Mouse (Mus musculus) cerebral cortex, adult 2 months (tissue): ENCODE measurements around the gene Smyd3.

Source experiments
- WGBS: fragments of 180-500 bp; shearing (Covaris S2); methylation state at CpG from one replicate; pipeline ENCODE4 v1.1.7; 2018; 5-methylcytosine and 5-hydroxymethylcytosine counted together

Smyd3 gene

GRCm38 (mm10) chr1:179118673-179119072 is 399.2 kb downstream of the Smyd3 start:
- WGBS, result 91% methylated on average over 7 of the region's 7 CpGs

- WGBS, result 91% methylated on average over 10 of the region's 10 CpGs
These were observed 400.8 kb downstream of the Smyd3 start for GRCm38 (mm10) chr1:179116729-179117663.

GRCm38 (mm10) chr1:179114833-179115495 is 402.9 kb downstream of the Smyd3 start:
- 85% methylated on average over 7 of the region's 7 CpGs for WGBS

GRCm38 (mm10) chr1:179114385-179114784 is 403.5 kb downstream of the Smyd3 start:
- WGBS, result over 99% methylated on average over 3 of the region's 3 CpGs

GRCm38 (mm10) chr1:179108759-179109158 is 409.1 kb downstream of the Smyd3 start:
- WGBS, result 56% methylated on average over 7 of the region's 7 CpGs

- 52% methylated on average over 16 of the region's 16 CpGs for WGBS
These were observed 409.8 kb downstream of the Smyd3 start for GRCm38 (mm10) chr1:179107761-179108694.

GRCm38 (mm10) chr1:179107211-179107610 is 410.6 kb downstream of the Smyd3 start:
- WGBS, result 41% methylated on average over 7 of the region's 7 CpGs

GRCm38 (mm10) chr1:179106702-179107145 is 411.1 kb downstream of the Smyd3 start:
- WGBS, result 63% methylated on average over 6 of the region's 6 CpGs

GRCm38 (mm10) chr1:179106103-179106701 is 411.6 kb downstream of the Smyd3 start:
- WGBS, result 78% methylated on average over 18 of the region's 18 CpGs

- 97% methylated on average over 8 of the region's 8 CpGs for whole genome bisulfite sequencing
These were observed 413.4 kb downstream of the Smyd3 start for GRCm38 (mm10) chr1:179104447-179104846.

- 94% methylated on average over 8 of the region's 8 CpGs for WGBS
These were observed 420.8 kb downstream of the Smyd3 start for GRCm38 (mm10) chr1:179096993-179097392.

GRCm38 (mm10) chr1:179096323-179096722 is 421.5 kb downstream of the Smyd3 start:
- WGBS, result 86% methylated on average over 5 of the region's 5 CpGs

- WGBS, result 85% methylated on average over 5 of the region's 5 CpGs
These were observed 428.7 kb downstream of the Smyd3 start for GRCm38 (mm10) chr1:179089174-179089573.

GRCm38 (mm10) chr1:179087033-179087998 is 430.5 kb downstream of the Smyd3 start:
- WGBS, result 63% methylated on average over 6 of the region's 6 CpGs

GRCm38 (mm10) chr1:179086208-179086607 is 431.6 kb downstream of the Smyd3 start:
- WGBS, result 91% methylated on average over 7 of the region's 7 CpGs

- WGBS, result 85% methylated on average over 5 of the region's 5 CpGs
These were observed 434.7 kb downstream of the Smyd3 start for GRCm38 (mm10) chr1:179083098-179083497.

GRCm38 (mm10) chr1:179073846-179074245 is 444.0 kb downstream of the Smyd3 start:
- 95% methylated on average over 7 of the region's 7 CpGs for WGBS

GRCm38 (mm10) chr1:179072935-179073654 is 444.7 kb downstream of the Smyd3 start:
- WGBS, result 68% methylated on average over 11 of the region's 11 CpGs

- 83% methylated on average over 1 of the region's 1 CpGs for WGBS
These were observed 445.4 kb downstream of the Smyd3 start for GRCm38 (mm10) chr1:179072406-179072805.
